Comparison of ENCODE assay signal across 10 mouse cellular contexts in genomic region chr15:62286666-62287655, GRCm38 (mm10).
A peak's percentile ranks its signal among the peaks of the same experiment; 100 is the strongest.
DNase-seq lines count a peak whose midpoint lies in the region; ATAC-seq and TF ChIP-seq lines count a peak whose summit lies in the region.
"Had no signal": no experiment of that assay in that cellular context is flagged by ENCODE, and none has a peak within 500 bp of the region (broad histone marks: within the 10 kb centered on the region; RNA-seq: fewer than 3 reads in every experiment).

No protein-coding gene starts in this region.

- H3K4me3 ChIP-seq in C2C12 (ENCODE audit: insufficient read depth, poor library complexity, severe bottlenecking), result no peak overlapping the region
- no peak overlapping the region for H3K4me3 ChIP-seq in kidney, adult 2 months (ENCODE audit: insufficient read depth, low read depth, low read length)
- no peak overlapping the region for H3K4me3 ChIP-seq in forebrain, embryonic 13.5 days
- H3K4me3 ChIP-seq in forebrain, embryonic 16.5 days (replicated peaks; ENCODE audit: low read length), result no peak overlapping the region
- H3K4me3 ChIP-seq in midbrain, postnatal 0 days (ENCODE audit: low read depth, low read length), result no peak overlapping the region
- no peak overlapping the region for H3K4me3 ChIP-seq in forebrain, embryonic 14.5 days (ENCODE audit: low read depth, low read length)
- H3K4me3 ChIP-seq: midbrain, embryonic 12.5 days had no signal

- no peaks in the 10 kb centered on the region for H3K9me3 ChIP-seq in forebrain, embryonic 13.5 days (replicated peaks)
- H3K9me3 ChIP-seq in forebrain, embryonic 16.5 days (ENCODE audit: control insufficient read depth, low read length), result no peaks in the 10 kb centered on the region
- H3K9me3 ChIP-seq in midbrain, postnatal 0 days (ENCODE audit: low read length), result no peaks in the 10 kb centered on the region
- H3K9me3 ChIP-seq in forebrain, embryonic 14.5 days (replicated peaks; ENCODE audit: control insufficient read depth, low read length), result no peaks in the 10 kb centered on the region
- H3K9me3 ChIP-seq: midbrain, embryonic 12.5 days had no signal

- no peak for TF ChIP-seq POLR2A in kidney, adult 2 months (IDR thresholded peaks at IDR 0.05; ENCODE audit: low read depth, low read length)

- H3K4me1 ChIP-seq in kidney, adult 2 months (ENCODE audit: control insufficient read depth, insufficient read depth, low read length), result no peaks in the 10 kb centered on the region; the same call in 1 of the 2 replicates
- H3K4me1 ChIP-seq in forebrain, embryonic 13.5 days, result peaks cover 27% of the 10 kb centered on the region
- H3K4me1 ChIP-seq in forebrain, embryonic 16.5 days (replicated peaks; ENCODE audit: control insufficient read depth, insufficient read depth, low read length), result peaks cover 20% of the 10 kb centered on the region
- no peaks in the 10 kb centered on the region for H3K4me1 ChIP-seq in midbrain, postnatal 0 days (ENCODE audit: insufficient read depth, low read length)
- H3K4me1 ChIP-seq in forebrain, embryonic 14.5 days (ENCODE audit: control insufficient read depth, insufficient read depth, low read length), result peaks cover 17% of the 10 kb centered on the region

- DNase-seq in 3T3-L1 (ENCODE audit: low read depth, low spot score), result peak; percentile 97
- peak; percentile 91 for DNase-seq in fibroblast of lung, adult 2 months (ENCODE audit: low read depth)
- peak; percentile 64 for DNase-seq in kidney, adult 2 months
- no peak for DNase-seq in midbrain, postnatal 0 days (ENCODE audit: low spot score)
- no peak for DNase-seq in forebrain, embryonic 14.5 days (ENCODE audit: low spot score)
- DNase-seq: forebrain, postnatal 0 days had no signal

- H3K27me3 ChIP-seq in C2C12 (ENCODE audit: control insufficient read depth, insufficient read depth, insufficient read length), result no peaks in the 10 kb centered on the region
- H3K27me3 ChIP-seq in kidney, adult 2 months (replicated peaks; ENCODE audit: control insufficient read depth, insufficient read depth, low read length), result no peaks in the 10 kb centered on the region; the same call in 1 of the 2 replicates
- H3K27me3 ChIP-seq in forebrain, embryonic 13.5 days, result no peaks in the 10 kb centered on the region
- no peaks in the 10 kb centered on the region for H3K27me3 ChIP-seq in forebrain, embryonic 16.5 days (replicated peaks; ENCODE audit: control insufficient read depth, insufficient read depth, low read length)
- no peaks in the 10 kb centered on the region for H3K27me3 ChIP-seq in midbrain, postnatal 0 days (ENCODE audit: insufficient read depth, low read length)
- no peaks in the 10 kb centered on the region for H3K27me3 ChIP-seq in forebrain, embryonic 14.5 days (replicated peaks; ENCODE audit: control insufficient read depth, insufficient read depth, low read length)
- H3K27me3 ChIP-seq: midbrain, embryonic 12.5 days had no signal

- no peak overlapping the region for H3K4me2 ChIP-seq in forebrain, embryonic 13.5 days
- H3K4me2 ChIP-seq in forebrain, embryonic 16.5 days (ENCODE audit: low read length), result no peak overlapping the region
- H3K4me2 ChIP-seq in midbrain, postnatal 0 days (ENCODE audit: low read depth, low read length, poor library complexity, severe bottlenecking), result no peak overlapping the region
- no peak overlapping the region for H3K4me2 ChIP-seq in forebrain, embryonic 14.5 days (ENCODE audit: low read length)
- H3K4me2 ChIP-seq: midbrain, embryonic 12.5 days had no signal

- no peaks in the 10 kb centered on the region for H3K79me2 ChIP-seq in C2C12 (ENCODE audit: control insufficient read depth, insufficient read depth)

- H3K79me3 ChIP-seq in C2C12 (ENCODE audit: low read depth), result no peaks in the 10 kb centered on the region

- no peak for ATAC-seq in forebrain, embryonic 13.5 days
- ATAC-seq in forebrain, embryonic 16.5 days, result no peak
- no peak for ATAC-seq in midbrain, postnatal 0 days (ENCODE audit: low FRiP score)
- ATAC-seq in forebrain, embryonic 14.5 days, result no peak
- ATAC-seq: forebrain, postnatal 0 days had no signal

- no peaks in the 10 kb centered on the region for H3K36me3 ChIP-seq in C2C12 (ENCODE audit: control insufficient read depth, insufficient read depth)
- no peaks in the 10 kb centered on the region for H3K36me3 ChIP-seq in kidney, adult 2 months (ENCODE audit: control insufficient read depth, insufficient read depth, low read length)
- H3K36me3 ChIP-seq in forebrain, embryonic 13.5 days (ENCODE audit: poor library complexity, severe bottlenecking), result no peaks in the 10 kb centered on the region
- no peaks in the 10 kb centered on the region for H3K36me3 ChIP-seq in forebrain, embryonic 16.5 days (ENCODE audit: control insufficient read depth, insufficient read depth)
- no peaks in the 10 kb centered on the region for H3K36me3 ChIP-seq in midbrain, postnatal 0 days (ENCODE audit: insufficient read depth, low read length)
- no peaks in the 10 kb centered on the region for H3K36me3 ChIP-seq in forebrain, embryonic 14.5 days (ENCODE audit: control insufficient read depth, insufficient read depth, low read length)
- H3K36me3 ChIP-seq: midbrain, embryonic 12.5 days had no signal

- TF ChIP-seq CTCF in C2C12 (IDR thresholded peaks at IDR 0.05; ENCODE audit: control insufficient read depth, insufficient read depth, insufficient read length), result no peak
- no peak for TF ChIP-seq CTCF in kidney, adult 2 months (conservative IDR thresholded peaks at IDR 0.05; ENCODE audit: insufficient read depth, insufficient read length, low read depth, low read length)
- no peak for TF ChIP-seq CTCF in midbrain, postnatal 0 days (IDR thresholded peaks at IDR 0.05)

- H3K9ac ChIP-seq in forebrain, embryonic 13.5 days, result no peak overlapping the region
- H3K9ac ChIP-seq in forebrain, embryonic 16.5 days (replicated peaks; ENCODE audit: low read depth, low read length), result no peak overlapping the region
- no peak overlapping the region for H3K9ac ChIP-seq in midbrain, postnatal 0 days (replicated peaks; ENCODE audit: low read length, poor library complexity, severe bottlenecking)
- no peak overlapping the region for H3K9ac ChIP-seq in forebrain, embryonic 14.5 days (ENCODE audit: low read length)
- H3K9ac ChIP-seq: forebrain, postnatal 0 days; midbrain, embryonic 12.5 days had no signal

- peak overlapping the region; percentile 13 for H3ac ChIP-seq in C2C12 (ENCODE audit: control insufficient read depth, insufficient read length, low read depth)

- peak overlapping the region; percentile 15 for H3K27ac ChIP-seq in kidney, adult 2 months (ENCODE audit: insufficient read depth, low read depth, low read length)
- H3K27ac ChIP-seq in forebrain, embryonic 13.5 days, result no peak overlapping the region
- no peak overlapping the region for H3K27ac ChIP-seq in forebrain, embryonic 16.5 days (ENCODE audit: low read length)
- H3K27ac ChIP-seq in midbrain, postnatal 0 days (ENCODE audit: low read depth, low read length), result no peak overlapping the region
- H3K27ac ChIP-seq in forebrain, embryonic 14.5 days (ENCODE audit: low read depth, low read length), result no peak overlapping the region
- H3K27ac ChIP-seq: midbrain, embryonic 12.5 days had no signal

- 25% methylated on average over 11 of the region's 11 CpGs for WGBS in kidney, adult 2 months
- 48% methylated on average over 11 of the region's 11 CpGs for WGBS in forebrain, embryonic 13.5 days
- WGBS in forebrain, embryonic 16.5 days, result 49% methylated on average over 11 of the region's 11 CpGs
- WGBS in midbrain, postnatal 0 days, result 38% methylated on average over 11 of the region's 11 CpGs
- WGBS in forebrain, embryonic 14.5 days, result 52% methylated on average over 11 of the region's 11 CpGs

TF ChIP-seq in C2C12, 6 proteins besides CTCF, POLR2A, EP300 and RAD21:
- no peak for TF ChIP-seq MYOG (IDR thresholded peaks at IDR 0.05; ENCODE audit: control insufficient read depth, extremely low read depth, insufficient read length)
- peak; percentile 25 for TF ChIP-seq CEBPB (IDR thresholded peaks at IDR 0.05; ENCODE audit: low read depth)
- TF ChIP-seq FOSL1 (IDR thresholded peaks at IDR 0.05; ENCODE audit: insufficient read depth, low read length, poor library complexity, severe bottlenecking), result peak; percentile 75
- peak; percentile 85 for TF ChIP-seq MAX (IDR thresholded peaks at IDR 0.05)
- TF ChIP-seq MYOD1 (IDR thresholded peaks at IDR 0.05; ENCODE audit: control insufficient read depth, insufficient read length, low read depth), result peak; percentile 68
- no peak for TF ChIP-seq USF1 (IDR thresholded peaks at IDR 0.05; ENCODE audit: low read depth)

Comparison
In these comparisons a context has a peak if more than half of its experiments do, and no peak if none do; other contexts are left out.
1. DNase-seq: peak in 3T3-L1 (single experiment), fibroblast of lung, adult 2 months (single experiment) and kidney, adult 2 months (single experiment); none in midbrain, postnatal 0 days (single experiment) and forebrain, embryonic 14.5 days (single experiment).